ENCODE assay signal across 19 mouse cellular contexts in the genomic region with DNA sequence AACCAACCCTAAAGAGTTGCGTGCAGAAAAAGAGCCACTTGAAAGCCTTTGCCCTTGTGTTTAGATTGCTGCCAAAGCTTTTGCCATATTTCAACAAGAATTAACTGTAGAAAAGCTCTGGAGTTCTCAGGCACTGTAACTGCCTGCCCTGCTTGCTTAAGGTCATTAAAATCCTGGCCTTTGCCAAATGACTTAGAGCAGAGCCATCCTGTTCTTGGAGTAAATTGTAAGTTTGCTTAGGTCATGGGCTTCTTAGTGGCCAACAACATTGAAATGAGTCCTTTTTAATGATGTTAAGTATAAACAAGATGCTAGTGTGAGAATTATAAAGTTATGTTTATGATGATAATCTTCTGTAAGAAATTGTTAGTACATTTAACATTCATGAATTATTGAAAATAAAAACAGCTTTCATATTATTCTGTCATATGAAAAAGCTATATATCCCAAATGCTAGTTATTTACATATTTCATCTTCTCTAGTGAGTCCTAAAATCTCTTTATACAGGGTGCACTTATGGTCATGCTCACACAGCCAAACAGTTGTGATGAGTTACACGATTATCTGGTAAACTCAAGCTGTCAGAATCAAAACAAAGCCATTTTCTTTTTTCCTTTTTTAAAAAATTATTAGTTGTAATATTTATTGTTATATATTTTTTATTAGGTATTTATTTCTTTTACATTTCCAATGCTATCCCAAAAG.
"Had no signal": no experiment of that assay in that cellular context is flagged by ENCODE, and none has a peak within 500 bp of the region (broad histone marks: within the 10 kb centered on the region; RNA-seq: fewer than 3 reads in every experiment).

No protein-coding gene starts in this region.

- H3K27me3 ChIP-seq: limb, embryonic 13.5 days; liver, embryonic 15.5 days; lung, embryonic 15.5 days; megakaryocyte, embryonic 14.5 days; midbrain, embryonic 12.5 days; neural tube, embryonic 13.5 days had no signal

- H3K9me3 ChIP-seq: limb, embryonic 13.5 days; liver, embryonic 15.5 days; lung, embryonic 15.5 days; megakaryocyte, embryonic 14.5 days; midbrain, embryonic 12.5 days; neural tube, embryonic 13.5 days had no signal

- H3K4me2 ChIP-seq: limb, embryonic 13.5 days; liver, embryonic 11.5 days; liver, embryonic 15.5 days; lung, embryonic 15.5 days; midbrain, embryonic 12.5 days; neural tube, embryonic 13.5 days had no signal

- H3K4me1 ChIP-seq: limb, embryonic 13.5 days; liver, embryonic 15.5 days; lung, embryonic 15.5 days; megakaryocyte, embryonic 14.5 days; midbrain, embryonic 12.5 days; neural tube, embryonic 13.5 days had no signal

- H3K4me3 ChIP-seq: layer of hippocampus, adult 2 months; limb, embryonic 13.5 days; liver, embryonic 15.5 days; lung, embryonic 15.5 days; megakaryocyte, embryonic 14.5 days; midbrain, embryonic 12.5 days; neural tube, embryonic 13.5 days had no signal

- H3K27ac ChIP-seq: layer of hippocampus, adult 2 months; limb, embryonic 13.5 days; liver, embryonic 15.5 days; lung, embryonic 15.5 days; macrophage; midbrain, embryonic 12.5 days; neural tube, embryonic 13.5 days had no signal

- H3K36me3 ChIP-seq: limb, embryonic 13.5 days; liver, embryonic 15.5 days; lung, embryonic 15.5 days; midbrain, embryonic 12.5 days; neural tube, embryonic 13.5 days had no signal

- DNase-seq: kidney, adult 8-10 months; kidney, postnatal 10 days; kidney, postnatal 4 days; left cerebral cortex, postnatal 4 days; lung, postnatal 14 days; retina, postnatal 1 day; right cerebral cortex, postnatal 4 days; thymus, postnatal 4 days had no signal

- H3K9ac ChIP-seq: limb, embryonic 13.5 days; liver, embryonic 15.5 days; lung, embryonic 15.5 days; midbrain, embryonic 12.5 days; neural tube, embryonic 13.5 days had no signal

- ATAC-seq: intestine, postnatal 0 days; midbrain, embryonic 16.5 days had no signal
